Mouse (Mus musculus): ENCODE measurements at regions not wholly inside any gene's neighbourhood (a gene's known extent, or its start where the extent isn't known, plus 50 kb on each side); places are given as distances from the start of the nearest gene placed in this dataset.

GRCm38 (mm10) chr16:75089383-75090035, 496.4 kb downstream of the Lipi start:
- TF ChIP-seq CTCF (IDR thresholded peaks at IDR 0.05; ENCODE audit: insufficient read depth, low read depth, low read length) (no peak), POLR2A (IDR thresholded peaks at IDR 0.05; ENCODE audit: insufficient read depth, low read depth, low read length) (no peak)

Data from olfactory bulb, adult 2 months (tissue).